Mouse (Mus musculus) c-Kit-positive CD71-negative TER-119-negative erythroid progenitor cells, embryonic 14.5 days (primary cell): Measurements from ENCODE around the gene Cdc20b.

Source experiments
- DNase-seq: peaks from one replicate; pipeline ENCODE4 v3.0.0-alpha.2; 2013; ENCODE audit warnings: low read depth

Cdc20b gene

DNA sequence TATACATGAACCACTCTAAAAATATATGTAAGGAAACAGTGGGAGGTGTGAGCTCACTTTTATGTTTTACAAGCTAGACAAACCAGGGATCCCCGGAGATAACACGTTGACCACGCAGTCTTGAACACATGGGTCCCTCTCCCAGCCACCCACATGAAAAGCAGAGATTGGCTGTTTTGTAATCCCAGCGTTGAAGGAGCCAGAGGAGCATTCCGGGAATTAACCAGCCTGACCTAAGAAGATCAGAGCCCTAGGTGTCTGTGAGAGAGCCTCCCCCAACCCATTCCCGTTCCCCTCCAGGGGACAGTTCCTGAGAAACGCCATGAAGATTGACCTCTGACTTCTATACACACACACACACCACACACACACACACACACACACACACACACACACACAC lies 3.6 kb upstream of the Cdc20b start:
- no peak for DNase-seq

DNA sequence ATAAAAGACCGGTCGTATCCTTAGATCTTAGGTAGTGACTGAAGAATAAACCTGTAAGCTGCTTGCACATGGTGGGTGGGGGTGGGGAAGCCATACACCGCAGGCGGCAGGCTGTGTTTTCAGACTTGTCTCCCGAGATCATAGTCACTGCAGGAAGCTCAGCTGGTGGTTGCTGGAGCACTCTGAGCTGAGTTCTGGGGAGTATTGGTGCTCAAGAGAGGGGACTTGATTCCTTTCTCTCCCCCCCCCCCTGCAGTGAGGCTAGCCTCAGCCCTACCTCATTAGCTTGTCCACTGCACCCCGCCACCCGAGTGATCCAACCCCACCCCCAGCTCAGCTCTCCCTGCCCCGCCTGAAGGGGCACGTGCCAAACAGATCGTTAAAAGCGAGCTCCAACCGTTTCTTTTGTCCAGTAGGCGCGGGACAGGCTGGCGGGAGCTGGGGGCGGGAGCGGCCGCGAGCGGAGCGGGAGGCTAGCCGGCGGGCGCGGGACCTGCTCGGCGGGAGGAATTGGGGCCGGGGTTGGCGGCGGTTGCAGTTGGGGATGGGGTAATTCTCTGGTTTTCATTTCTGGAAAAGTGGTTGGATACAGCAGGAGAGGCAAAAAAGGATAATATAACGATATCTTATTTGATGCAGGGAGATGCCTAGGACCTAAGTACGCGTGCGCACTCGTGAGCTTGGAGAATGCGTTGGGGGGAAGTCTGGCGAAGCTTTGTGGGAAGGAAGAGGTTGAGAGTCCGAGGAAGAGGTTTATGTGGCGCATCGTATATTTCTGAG lies 2.9 kb upstream of the Cdc20b start:
- no peak for DNase-seq

DNA sequence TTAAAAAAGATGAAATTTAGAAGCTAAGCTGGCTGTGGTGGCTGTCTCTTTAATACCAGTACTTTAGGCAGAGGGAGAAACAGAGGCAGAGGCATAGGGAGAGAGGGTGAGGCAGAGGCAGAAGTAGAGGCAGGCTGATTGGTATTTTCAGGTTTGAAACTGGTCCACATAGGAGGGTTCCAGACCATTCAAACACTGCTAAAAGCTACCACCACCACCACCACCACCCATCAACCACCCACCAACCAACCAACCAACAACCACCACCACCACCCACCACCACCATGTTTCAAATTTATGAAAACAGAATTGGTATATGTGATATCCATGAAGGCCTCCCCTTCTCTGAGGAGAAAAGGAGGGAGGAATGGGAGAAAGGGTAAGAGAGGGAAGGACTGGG lies 2.1 kb upstream of the Cdc20b start:
- no peak for DNase-seq

DNA sequence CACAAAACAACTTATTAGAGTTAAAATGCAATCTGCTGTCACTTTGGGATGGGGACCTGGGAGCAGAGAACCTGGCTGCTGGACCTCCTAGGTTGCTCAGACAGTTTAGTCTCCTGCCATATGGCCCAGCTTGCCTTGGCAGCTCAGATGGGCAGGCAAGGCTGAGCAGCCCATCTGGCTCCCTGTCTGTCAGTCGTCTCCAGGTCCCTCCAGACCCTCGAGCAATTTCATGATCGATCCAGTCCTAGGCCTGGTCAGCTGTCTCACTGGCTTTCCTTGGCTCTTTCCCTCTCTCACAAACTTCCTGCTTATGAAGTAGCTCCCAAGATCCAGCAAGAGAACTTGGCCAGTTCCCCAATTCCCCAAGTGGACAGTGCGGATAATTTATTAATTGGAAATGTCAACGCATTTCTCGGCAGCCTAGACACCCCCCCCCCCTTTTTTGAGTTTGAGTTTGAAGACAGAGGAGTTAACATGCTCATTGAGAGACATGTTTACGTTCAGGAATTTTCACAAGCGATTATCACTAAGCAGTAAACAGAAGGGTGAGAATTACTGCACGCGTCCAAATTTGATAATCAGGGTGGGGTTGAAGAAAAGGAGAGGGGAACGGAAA lies 532 bp upstream of the Cdc20b start:
- DNase-seq = no peak

DNA sequence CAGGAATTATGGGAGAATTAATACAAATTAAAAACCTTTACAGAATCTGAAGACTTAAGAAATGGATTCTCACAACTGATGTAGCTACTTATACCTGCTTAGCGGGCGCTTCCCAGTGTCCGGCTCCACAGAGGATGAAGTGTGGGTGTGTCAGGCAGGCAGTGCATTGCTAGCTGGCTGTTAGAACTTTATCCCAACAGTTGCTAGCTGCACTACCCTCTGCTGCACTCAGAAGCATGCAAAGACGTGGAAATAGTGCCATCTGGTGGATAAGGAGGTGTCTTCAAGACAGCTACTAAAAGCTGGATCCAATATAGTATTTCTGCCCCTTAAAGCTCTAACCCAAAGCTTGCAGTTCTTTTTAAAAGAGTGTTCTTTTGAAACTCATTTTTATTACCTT lies 941 bp downstream of the Cdc20b start:
- DNase-seq = peak; percentile 89

DNA sequence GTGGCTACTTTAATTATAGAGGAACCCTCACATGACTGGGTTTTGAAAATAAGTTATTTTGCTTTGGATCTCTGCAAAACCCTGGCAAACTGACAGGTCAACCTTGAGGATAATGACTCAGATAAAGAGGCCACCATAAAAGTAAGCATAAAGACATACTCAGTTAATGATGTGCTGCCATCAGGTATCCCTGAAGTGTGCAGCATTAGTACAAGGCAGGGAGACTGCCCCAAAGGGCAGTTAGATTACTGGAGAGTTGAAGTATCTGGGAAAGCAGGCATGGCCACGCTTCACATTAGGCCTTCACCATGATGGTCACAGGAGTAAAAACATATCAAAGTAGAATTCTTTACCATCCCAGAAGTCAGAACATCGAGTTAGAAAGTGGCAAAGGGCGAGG lies 10.0 kb downstream of the Cdc20b start:
- DNase-seq = no peak

DNA sequence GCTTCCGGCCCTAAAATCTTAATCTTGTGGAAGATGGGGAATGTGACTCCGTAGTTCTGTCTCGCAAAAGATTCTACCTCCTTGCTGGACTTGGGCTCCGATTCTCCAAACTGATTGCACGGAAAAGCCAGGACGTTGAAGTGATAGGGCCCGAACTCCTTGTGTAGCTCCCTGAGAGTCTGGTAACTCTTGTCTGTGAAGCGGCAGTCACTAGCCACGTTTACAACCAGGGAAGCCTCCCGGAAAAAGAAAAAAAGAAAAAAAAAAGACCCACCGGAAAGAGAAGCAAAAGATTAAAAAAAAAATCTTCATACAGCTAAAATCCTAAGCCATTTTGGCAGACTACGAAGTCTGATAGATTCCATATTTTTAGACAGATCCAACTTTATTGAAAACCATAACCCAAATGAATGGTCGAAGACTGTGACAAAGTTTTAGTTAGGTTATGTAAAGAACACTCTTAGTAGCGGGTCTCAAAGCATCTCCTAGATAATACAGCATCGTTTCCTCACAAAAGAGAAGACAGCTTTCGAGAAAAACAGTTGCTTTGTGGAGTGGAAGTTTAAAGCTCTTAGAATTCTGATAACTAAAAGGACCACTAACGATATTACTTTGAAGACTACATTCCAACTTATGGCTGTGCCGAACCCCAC lies 10.7 kb downstream of the Cdc20b start:
- no peak for DNase-seq

DNA sequence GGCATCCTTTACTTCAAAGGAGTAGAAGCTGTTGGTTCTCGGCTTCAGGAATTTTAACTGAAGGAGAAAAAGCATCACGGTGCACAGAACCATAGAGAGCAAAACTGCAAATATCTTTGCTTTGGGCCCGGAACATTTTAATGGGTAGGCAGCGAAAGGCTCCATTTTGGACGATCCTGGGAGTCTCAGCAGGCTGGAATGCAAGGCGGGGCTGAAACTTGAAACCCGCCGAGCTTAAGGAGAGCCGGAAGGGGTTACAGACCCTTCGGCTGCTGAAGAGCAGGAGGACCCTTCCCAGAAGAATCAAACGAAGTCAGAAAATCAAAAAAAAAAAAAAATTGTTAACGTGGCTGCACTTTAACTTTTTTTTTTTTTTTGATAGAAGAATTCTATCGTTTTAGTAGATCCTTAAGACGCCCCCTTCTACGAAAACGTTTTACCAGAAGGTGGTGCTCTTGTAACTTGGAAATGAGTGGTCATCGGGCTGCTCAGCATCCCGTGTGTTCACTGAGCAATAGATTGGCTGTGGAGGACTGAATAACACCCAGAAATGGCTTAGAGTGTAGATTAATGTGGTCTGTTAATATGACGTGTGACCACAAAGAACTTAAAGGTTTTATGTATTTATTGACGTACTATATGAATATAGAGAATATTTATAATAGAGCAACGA lies 11.4 kb downstream of the Cdc20b start, which contains the start of gene Gpx8:
TSS of gene Gpx8 (minus strand) at position 200 of the 673 bp plus-strand sequence.
- DNase-seq = no peak

DNA sequence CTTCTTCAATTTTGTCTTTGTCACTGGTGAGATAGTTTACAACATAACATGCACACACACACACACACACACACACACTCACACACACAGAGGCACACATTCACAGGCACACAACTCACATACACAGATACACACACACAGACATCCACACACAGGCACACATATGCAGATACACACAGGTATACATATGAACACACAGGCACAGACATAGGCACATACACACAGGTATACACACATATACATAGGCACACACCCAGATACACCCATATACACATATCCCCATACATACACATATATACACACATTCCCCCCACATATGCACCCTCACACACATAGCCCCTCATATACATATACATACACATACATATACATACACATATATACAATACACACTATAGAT lies 12.1 kb downstream of the Cdc20b start:
- DNase-seq = no peak

DNA sequence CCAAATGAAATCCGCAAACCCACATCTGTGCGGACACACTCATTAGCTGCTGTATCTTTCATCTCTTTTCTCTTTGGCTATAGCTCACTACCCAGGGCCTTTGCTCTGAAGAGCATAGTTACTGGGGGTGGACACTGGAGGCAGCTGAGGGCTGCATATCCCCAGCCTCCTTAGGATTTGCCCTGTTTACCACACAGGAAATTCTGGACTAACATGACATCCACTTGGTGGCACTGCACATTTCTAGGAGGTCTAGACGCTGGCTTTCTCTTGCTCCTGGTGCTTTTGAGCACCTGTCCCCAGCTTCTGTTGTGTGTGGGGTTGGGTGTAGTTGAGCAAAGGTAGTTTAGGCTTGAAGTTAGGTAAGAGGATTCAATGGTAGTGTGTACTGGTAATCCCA lies 12.7 kb downstream of the Cdc20b start:
- no peak for DNase-seq

DNA sequence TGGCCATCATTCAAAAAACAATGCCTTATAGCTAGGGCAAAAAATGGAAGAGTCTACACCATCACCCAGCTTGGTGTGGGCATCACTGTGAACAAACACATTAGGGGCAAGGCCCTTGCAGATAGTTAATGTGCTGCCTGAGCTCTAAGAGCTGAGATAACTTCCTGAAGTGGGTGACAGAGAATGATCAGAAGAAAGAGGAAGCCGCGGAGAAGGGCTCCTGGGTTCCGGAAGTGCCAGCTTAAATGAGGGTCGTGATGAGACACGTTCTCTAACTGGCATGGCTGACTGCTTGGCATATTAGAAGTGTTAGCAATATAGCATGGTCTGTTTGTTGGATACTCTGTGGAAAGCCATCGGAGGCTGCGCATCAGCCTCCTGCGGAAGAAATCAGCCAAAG lies 19.3 kb downstream of the Cdc20b start:
- no peak for DNase-seq

DNA sequence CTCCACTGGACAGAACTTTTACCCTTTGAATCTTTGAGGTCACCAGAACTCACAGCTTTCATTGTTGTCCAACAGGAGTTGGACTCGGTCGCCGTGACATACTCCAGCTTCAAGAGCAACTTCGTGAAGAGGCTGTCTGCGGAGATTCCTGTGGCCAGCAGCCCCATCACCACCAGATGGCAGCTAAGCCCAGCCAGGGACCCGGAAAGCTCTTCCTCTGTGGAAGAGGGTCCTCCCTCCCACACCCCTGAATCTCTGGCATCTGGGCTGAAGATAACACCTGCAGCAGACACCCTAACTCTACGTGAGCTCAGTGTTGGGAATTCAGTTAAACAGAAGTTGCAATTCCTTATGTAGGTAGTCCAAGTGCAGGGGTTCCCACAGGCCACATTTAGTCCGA lies 20.9 kb downstream of the Cdc20b start:
- no peak for DNase-seq

DNA sequence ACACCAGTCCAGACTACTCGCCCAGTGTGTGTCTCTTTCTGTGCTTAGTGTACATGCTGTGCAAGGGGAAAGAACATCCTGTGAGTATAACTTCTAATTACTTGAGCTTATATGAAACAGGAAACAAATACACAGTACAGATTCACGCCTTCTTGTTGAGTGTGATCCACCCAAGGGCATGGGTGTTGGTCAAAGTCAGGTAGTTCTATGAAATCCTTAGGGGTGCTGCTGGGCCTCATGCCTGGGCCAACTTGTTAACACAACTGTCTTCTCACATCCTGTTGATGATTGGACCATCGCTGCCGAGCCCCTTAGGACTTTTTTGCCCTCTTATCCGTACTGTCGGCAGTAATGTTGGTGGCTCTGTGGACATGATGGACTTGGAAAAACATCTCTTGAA lies 26.8 kb downstream of the Cdc20b start:
- no peak for DNase-seq

DNA sequence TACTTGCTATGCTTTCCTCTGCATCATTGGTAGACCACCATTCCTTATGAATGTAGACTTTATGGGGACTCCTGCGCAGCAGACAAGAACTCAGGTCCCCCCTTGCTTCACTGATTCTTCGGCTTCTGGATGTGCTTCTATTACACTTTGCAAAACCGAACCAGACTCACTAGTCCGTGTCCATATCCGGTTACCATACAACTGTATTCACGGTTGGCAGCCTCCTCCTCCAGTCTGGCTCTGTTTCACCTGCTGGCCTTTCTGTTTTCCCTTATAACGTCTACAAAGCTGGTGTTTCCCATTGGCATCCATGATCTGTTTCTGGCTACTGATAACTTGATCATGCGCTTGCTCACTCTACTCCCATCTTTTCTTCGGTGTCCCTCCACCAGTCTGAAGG lies 29.6 kb downstream of the Cdc20b start:
- DNase-seq = no peak

DNA sequence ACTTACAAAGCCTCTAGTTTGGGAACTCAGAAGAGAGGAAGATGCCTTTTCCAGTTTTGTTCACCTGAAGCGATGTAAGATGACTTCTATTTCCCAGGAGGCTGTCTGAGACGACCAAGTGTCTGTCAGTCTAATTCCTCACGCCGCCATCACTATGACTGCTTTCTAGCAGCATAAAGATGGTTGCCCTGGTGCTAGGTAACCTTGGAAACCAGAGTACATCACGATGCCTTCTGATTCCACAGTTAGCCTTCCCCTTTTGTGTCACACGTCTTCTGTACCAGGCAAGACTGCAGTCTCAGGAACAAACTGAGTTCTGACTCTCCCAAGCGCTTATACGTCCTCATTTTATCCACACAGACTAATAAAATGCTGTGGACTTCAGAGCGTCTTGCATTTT lies 44.1 kb downstream of the Cdc20b start:
- no peak for DNase-seq

DNA sequence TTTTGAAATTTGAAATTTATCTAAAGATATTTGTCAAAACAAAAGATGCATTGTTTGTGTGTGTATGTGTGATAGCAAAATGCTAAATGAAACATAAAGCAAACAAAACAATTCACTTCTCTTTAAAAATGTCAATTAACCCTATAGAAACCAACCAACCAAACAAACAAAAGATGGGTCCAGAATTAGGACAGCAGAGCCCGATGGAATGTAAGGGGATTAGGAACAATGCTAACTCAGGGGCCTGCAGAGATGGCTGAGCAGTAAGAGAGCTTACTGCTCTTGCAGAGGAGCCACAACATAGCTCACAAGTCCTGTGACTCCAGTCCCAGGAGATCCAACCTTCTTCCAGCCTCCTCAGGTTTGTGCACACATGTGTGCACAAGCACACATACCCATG lies 47.2 kb downstream of the Cdc20b start:
- no peak for DNase-seq

DNA sequence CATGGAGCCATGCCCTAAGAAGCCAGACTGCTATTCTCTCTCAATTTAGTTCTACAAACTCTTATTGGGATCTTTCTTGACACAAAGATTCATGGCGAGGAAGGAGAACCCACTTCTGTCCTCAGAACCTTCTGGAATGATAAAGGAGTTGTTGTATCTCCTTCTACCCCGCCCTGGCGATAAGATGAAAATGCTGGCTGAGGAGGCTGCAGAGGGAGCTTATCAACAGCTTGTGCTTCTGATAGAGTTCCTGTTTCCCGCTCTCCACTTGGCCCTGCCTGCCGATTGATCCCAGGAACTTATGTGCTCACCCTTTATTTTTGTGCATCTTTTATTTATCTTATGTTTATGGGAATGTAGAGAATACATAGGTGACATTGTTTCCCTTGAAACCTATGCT lies 49.8 kb downstream of the Cdc20b start:
- DNase-seq = no peak

DNA sequence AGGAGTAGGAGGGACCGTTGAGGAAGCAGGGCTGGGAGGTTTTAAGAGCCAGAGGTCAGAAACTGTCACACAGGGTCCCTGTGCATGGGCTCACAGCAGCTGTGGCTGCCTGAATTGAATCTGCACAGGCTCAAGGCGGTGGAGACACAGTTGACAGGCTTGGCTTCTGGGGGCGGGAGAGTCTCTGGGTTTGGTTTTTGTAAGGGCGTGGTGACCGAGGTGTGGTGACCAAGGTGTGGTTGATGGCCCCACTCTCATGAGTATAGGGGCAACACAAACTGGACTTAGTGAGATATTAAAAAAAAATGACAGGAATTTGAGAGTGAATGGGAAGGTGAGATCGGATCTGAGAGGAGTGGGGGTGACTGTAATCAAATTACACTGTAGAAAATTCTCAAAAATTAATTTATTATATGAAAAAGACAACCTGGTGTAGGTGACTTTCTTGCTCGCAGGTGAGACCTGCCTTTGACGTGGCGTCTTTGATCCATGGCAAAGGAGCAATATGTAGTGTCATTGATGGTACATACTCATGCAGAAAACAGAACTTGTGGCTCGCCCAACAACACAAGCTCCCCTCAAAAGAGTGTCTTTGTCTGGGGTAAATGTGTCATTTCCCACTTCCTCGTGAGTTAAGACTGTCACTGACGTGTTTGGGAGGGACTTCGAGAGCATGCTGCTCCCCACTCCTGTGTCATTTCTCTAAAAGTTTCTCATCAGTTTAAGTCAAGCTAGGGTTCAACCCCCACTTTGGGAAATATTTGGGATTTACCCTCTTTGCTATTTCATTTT lies 52.5 kb downstream of the Cdc20b start:
- DNase-seq = no peak

DNA sequence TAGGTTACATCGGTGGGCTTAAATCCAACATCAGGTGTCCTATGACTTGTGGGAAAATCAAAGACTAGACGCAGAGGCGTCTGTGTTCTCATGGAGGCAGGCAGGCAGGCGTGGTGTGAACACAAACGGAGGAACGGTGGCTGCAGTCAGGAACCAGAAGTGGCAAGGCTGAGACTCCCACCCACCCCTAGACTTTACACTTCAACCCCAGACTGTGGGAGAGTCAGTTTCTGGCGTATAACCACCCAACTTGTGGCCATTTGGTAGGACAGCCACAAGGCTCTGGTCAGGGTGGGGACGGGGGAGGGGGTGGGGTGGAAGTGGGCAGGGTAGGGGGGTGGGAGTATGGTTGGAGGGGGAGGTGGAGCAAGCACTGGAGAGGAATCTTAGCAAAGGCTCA lies 55.6 kb downstream of the Cdc20b start:
- DNase-seq = no peak

DNA sequence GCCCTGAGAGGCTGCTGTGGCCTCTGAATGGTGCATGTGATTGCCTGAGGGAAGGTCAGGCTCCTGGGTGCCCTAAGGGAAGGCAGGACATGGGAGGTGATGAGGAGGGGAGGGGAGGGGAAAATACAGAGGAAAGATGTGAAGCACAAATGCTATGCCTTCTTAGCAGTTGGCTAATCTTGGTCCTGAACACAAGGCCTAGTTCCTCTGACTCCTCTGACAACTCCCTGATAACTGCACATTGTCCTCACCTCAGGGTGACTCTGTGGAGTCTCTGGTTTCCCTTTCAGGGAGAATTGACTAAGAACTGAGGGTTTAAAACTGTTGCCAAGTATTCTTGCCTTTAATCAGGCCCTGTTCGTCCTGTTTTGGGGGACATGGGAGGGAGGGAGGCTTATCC lies 59.7 kb downstream of the Cdc20b start:
- no peak for DNase-seq

DNA sequence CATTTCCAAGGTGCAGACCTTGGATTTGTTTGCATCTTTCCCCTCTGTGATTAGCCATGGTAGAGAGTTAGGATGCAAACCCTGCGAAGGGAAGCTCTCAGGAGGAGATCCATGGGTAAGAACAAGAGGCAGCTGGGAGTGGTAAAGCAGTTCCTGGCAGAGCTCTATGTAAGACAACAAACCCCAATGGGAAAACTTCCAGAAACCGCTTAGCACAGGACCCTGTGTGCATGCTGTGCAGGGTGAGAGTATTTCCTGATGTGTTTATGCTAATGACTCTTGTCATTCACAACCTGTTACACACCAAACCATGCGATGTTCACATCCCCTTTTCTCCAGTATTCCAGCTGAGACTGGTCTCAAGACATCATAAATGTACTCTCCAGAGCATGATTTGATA lies 62.1 kb downstream of the Cdc20b start:
- DNase-seq = no peak

DNA sequence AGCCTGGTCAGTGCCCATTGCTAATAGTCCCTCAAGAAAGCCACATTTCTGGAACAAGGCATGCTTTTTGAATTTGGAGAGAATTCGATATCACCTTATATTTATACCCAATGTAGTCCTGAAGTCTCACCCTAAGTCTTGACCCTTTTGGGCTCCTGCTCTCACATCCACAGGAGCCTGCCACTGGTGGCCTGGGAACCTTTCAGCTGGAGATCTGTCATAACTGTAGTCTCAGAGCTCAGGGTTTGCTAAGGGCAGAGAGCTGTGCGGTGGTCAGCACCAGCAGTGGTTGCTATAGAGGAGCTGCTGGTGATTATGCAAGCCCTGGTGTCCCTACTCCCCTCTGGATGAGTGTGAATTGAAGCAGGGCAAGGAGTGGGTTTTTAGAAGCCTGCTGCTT lies 63.5 kb downstream of the Cdc20b start:
- no peak for DNase-seq
